Mouse (Mus musculus): Measurements from ENCODE around the gene Pde10a.

Pde10a gene

DNA sequence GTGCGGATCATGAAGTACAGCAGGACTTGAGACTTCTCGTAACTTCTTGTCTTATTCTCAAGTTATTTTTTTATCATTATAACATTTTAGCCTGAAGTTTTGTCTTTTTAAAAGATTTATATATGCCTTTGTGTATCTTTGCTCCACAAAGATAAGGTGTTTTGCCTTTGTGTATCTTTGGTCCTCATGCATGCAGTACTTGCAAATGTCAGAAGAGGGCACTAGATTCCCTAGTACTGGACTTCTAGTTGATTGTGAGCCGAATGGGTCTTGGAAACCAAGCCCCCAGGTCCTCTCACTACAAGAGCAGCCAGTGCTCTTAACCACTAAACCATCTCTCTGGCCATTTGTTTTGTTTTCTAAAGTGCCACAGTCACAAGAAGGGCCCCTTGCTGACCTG is 55.2 kb downstream of the Pde10a start:
- in situ Hi-C loops (cut with MboI, MseI) = no loop called here

DNA sequence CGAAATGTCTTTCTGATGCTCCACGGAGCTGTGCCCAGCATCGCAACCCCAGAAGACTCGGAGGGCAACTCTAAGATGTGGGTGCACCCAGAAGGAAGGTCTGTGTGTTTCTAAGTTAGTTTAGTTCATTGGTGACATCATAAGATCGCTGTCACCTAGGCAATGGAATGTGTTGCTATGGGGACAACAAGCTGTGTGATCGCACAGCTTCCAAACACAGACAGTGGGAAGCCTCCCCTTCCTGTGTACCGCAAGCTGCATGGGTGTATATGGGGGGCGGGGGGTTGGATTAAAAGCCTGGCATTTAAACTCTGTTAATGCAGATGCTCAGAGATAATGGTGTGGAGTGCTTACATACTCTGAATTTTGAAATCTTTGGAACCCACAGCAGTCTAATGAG is 56.4 kb downstream of the Pde10a start:
- in situ Hi-C loops (cut with MboI, MseI) = no loop called here

DNA sequence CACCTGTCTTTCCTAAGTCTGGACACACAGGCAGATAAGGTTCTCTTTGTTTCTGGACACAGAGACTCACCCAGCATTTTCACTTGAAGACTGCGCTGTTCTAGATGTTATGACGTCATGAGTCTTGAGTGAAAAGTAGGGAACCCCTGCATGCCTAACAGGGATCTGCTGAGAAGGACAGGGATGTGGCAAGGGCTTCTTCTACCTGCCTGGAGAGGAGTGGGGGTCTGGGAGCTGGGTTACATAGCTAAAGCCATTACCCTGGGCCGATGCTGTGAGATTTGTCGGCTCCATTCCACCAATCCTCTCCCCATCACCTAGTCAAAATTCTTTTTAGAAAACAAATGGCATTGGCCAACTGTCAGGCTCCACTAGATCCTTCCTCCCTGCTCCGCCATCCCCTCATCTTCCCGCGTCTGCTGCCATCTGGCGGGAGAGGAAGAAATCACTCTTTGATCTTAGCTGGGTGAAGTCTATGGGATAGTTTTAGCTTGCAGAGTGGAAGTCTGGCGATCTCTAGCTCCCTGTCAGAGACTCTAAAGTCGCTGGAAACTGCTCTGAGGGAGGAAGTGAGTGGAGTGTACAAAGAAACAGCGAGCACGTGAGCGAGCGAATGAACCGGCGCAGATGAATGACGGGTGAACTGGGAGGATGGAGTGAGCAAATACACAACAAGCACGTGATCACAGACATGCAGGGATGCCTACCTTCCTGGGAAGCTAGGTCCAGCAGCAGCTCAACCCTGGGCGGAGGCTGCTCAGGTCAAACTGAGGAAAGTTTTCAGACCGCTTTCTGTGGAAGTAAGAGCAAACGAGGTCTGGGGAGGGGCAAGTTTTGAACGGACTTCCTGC is 67.5 kb downstream of the Pde10a start:
- in situ Hi-C loops (cut with MboI, MseI) = loop anchor here (5.0 kb wide), 1 partner anchor 125 kb away; no protein-coding TSS in a partner anchor

DNA sequence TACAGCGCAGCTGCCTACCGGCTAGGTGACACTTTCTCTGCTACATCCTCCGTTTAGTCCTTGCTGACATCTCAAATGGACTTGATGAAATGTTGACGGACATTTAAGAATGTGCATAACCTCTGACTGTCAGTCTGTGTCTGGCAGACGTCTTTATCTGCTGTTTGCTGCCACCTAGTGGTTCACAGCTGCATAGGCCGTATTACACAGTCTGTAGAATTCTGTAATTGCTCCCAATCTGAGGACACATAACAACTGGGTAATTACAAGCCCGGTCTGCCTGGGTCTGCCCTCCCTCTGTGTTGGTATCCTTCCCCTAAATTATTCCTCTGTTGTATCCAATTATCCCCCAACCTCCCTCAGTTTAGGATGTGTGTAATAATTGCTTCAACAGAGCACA is 72.6 kb downstream of the Pde10a start:
- in situ Hi-C loops (cut with MboI, MseI) = no loop called here

DNA sequence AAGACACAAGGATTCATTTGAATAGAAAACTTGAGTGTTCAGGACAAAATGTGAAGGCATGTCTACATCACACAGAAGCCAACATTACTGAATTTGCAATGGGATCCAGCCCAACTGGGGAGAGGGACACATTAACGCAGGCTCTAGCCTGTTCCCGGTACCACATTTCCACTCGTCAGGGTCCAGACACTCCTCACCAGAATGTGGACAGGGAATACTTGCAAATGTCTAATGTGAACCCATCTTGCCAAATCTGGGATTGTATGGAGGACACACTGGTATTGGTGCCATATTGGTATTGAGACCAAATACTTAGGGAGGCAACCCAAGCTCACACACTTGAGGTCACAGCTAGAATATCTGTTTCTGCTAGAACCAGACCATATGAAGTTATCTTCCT is 77.8 kb downstream of the Pde10a start:
- in situ Hi-C loops (cut with MboI, MseI) = no loop called here

DNA sequence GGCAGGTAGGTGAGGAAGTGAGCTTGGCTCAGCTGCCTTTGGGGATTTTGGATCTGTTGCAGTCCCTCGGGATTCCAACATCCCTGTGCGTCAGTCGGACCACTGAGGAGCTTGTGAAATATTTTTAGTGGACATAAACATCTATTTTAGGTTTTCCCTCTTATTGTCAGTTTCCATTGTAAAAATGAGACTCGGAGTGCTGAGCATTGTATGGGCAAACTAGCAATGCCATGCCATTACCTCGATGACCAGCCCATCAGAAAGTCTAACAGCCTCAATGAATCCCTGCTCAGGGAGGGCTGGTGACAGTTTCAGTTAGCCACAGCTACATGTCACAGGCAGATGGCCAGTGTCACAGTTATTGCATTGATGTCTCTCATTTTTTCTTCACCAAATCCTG is 80.7 kb downstream of the Pde10a start:
- in situ Hi-C loops (cut with MboI, MseI) = no loop called here

DNA sequence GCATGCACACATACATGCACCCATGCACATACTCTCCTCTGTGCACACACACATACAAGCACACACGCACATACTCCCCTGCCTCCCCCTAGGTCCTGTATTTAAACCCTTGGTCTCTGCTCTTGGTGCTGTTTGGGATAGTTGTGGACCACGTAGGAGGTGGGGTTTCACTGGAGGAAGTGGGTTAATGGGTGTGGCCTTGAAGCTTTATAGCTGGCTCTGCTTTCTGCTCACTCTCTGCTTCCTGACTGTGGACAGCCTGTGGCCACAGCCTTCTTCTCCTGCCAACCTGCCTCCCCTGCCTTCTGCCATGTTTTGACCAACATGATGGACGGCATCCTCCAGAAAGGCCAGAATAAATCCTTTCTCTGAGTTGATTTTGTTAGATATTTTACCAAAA is 81.5 kb downstream of the Pde10a start:
- in situ Hi-C loops (cut with MboI, MseI) = no loop called here

DNA sequence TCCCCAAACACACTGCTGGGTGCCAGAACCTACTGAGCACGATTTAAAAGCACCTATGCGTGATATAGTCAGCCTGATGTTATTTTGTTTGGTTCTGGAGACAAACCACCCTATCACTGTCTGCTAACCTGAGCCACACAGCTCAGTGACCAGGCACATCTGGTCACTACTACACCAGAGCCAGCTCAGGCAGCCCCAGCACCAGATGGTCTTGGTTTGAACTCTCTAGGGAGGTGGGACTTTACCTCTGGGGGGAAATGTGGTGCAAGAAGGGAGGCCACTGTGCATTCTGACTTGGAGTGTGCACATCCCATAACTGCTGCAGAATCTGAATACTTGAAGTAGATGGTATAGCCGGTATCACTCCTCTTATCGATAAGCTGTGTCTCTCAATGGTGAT is 86.7 kb downstream of the Pde10a start:
- in situ Hi-C loops (cut with MboI, MseI) = loop anchor here (5.0 kb wide), 1 partner anchor 320 kb away; no protein-coding TSS in a partner anchor

DNA sequence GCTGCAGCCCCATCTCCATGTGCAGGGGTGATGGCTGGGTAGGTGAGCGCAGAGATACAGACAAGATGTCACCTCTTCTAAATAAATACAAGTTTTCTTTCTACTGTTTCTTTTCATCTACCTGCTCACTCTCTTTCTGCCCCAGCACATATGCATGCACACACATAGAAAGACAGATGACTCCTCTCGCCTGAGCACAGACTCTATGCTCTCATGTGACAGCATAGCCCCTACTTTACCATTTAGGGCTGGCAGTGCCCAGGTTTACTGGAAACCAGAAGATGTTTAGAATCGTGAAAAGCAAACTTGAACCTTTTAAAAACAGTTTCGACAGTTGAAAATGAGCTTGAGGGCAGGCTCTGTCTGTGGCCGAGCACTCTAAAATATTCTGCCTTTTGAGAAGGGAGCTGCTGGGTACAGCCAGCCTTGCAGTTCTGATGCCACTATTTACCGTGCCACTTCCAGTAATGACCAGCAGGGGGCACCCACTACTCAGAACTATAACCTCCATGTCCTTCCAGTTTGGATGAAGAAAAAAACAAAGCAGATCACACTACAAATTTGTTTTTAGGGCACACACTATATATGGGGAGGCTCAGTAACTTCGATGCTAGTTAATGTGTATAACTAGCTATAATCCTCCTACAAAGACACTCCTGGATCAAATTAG is 88.8 kb downstream of the Pde10a start:
- in situ Hi-C loops (cut with MboI, MseI) = loop anchor here (5.0 kb wide), 1 partner anchor 318 kb away; no protein-coding TSS in a partner anchor

DNA sequence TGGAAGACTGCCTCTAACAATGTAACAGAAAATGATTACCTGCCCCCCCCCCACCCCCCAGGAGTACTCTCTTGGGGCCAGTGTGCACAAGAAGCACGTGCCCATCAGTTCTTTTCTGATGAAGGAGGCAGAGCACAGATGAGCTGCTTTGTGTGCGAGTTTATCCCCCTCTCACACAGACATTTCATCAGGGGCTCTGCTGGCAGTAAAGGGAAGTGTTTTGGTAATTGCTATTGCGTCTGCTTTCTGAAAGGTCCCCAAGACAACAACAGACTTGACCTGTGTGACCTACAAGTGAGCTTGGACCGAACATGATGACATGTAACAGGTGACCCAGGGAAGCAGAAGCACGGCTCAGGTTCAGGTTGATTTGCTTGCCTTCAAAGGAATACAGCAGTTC is 95.2 kb downstream of the Pde10a start:
- in situ Hi-C loops (cut with MboI, MseI) = no loop called here

DNA sequence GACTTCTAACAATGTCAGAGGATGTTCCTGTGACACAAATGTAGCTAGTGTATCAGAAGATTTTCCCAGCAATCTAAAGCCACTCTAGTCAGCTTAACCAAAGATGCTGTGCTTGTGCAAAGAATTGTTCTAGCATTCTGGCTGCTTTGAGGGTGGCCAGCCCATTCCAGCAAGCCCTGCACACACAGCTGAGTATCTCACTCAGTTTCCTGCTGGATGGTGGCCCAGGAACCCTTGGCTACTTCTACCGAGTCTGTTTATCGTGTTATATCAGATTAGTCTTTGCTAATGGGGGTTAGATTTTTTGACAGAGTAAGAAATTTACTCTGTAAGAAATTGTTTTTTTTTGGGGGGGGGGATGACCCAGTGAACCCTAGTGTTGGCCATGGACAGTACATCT is 95.9 kb downstream of the Pde10a start:
- in situ Hi-C loops (cut with MboI, MseI) = no loop called here

DNA sequence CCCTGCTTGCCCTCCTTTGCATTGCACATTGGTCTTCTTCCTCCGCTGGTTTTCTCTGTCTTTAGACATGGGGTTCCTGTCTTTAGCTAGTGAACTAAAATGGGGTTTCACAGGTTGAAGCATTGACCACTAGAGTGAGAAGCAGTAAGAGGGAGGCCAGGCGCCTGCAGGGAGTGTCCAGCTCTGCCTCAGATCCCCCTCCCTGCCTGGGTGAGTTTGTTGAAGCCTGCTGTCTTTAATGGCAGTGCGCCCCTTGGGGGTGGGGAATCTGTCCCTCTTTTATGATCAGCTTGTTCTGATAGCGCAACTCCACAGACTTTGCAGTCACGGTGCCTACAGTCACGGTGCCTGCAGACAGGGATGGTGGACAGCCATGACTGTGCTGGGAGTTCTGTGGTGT is 96.7 kb downstream of the Pde10a start:
- in situ Hi-C loops (cut with MboI, MseI) = no loop called here

DNA sequence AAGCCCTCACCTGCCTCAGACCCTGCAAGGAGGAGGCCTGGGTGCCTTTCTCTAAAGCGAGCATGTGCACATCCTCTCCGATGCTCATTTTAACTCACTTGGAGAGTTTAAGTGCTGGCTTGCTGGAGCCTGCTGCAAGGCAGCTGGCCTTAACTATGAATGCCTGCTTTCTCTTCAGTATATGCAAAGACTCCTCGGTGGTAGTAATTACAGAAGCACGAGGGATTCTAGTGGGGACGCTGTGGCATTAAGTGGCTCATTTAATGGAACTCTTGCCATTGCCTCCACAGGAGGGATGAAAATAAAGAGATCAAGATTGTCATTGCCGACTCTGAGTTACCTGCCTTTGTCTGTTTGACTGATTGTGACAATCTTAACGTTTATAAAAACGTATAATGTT is 101.2 kb downstream of the Pde10a start:
- in situ Hi-C loops (cut with MboI, MseI) = no loop called here

DNA sequence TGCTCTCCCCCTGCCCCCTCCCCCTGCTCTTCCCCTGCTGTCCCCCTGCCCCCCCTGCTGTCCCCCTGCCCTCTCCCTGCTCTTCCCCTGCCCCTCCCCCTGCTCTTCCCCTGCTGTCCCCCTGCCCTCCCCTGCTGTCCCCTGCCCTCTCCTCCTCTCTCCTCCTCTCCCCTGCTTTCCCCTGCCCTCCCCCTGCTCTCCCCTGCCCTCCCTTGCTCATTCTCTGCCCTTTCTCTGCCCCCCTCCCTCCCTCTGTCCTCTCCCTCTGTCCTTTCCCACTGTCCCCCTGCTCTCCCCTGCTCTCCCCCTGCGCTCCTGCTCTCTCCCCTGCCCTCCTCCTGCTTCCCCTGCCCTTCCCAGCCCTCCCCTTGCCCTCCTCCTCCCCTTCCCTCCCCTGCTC is 106.5 kb downstream of the Pde10a start:
- in situ Hi-C loops (cut with MboI, MseI) = no loop called here

DNA sequence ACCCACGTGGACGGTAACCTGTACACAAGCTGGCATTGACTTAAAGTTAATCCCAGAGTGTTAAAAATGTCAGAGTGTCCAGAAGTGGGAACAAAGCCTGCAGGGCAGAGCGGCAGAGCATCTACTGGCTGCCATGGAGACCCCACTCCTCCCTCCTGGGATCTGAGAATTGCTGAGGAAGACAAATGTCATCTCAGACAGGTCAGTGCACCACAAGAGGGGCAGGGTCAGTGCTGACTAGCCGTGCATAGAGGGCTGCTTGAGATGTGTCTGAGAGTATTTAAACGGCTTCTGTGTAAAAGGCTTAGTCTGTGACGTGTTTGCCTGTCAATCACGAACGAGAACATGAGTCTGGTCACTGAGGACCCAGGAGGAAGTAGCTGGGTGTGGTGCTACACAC is 108.4 kb downstream of the Pde10a start:
- in situ Hi-C loops (cut with MboI, MseI) = no loop called here

DNA sequence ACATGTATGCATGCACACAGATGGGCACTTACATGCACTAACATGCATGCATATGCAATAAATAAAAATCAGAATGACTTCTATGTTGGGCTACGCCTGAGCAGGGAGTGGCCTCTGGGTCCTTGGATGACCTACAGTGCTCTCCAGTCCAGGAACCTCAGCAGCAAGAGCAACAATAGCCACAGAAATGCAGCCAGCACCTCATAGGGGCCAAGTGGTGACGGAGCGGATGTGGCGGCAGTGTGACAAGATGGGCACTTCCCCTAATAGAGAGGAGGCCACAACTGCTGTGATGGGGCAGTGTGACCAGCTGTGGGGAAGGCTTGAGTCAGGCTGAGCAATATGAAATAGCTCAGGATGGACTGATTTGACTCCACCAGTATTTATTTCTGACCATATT is 109.3 kb downstream of the Pde10a start:
- in situ Hi-C loops (cut with MboI, MseI) = no loop called here

DNA sequence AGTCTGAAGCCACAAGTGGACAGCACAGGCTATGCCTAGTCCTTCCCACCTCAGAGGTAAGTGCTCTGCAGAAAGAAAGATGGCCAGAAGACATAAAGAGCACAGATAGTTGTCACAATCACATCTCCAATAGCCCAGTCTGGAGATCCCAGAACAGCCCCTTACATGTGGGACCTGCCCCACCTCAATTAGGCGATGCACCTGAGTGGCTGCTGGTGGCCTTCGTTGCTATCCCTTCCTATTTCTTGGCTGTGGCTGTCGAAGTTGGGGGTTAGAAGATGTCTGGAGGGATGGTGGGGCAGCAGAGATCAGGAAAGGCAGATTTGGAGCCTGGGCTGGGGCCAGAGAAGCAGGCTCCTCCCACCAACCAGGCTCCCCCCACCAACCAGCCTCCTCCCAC is 111.1 kb downstream of the Pde10a start:
- in situ Hi-C loops (cut with MboI, MseI) = no loop called here

DNA sequence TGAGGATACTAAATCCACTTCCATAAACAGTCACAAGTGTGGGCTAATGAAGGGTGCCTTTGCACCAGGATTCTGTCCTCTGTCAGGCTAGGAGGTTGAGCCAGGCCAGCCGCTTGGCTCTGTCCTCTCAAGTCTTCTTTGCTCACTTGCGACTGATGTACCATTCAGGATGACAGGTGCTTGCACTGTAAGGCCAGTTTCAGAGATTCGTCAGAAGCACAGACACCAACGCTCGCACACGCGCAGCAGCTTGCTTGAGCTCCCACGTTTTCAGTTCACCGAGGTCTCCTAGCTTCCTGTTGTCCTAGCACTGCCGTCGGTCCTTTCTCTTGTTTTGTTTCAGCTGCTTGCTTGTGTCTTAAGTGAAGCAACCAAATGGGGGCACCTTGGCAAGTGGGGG is 111.5 kb downstream of the Pde10a start:
- in situ Hi-C loops (cut with MboI, MseI) = no loop called here

DNA sequence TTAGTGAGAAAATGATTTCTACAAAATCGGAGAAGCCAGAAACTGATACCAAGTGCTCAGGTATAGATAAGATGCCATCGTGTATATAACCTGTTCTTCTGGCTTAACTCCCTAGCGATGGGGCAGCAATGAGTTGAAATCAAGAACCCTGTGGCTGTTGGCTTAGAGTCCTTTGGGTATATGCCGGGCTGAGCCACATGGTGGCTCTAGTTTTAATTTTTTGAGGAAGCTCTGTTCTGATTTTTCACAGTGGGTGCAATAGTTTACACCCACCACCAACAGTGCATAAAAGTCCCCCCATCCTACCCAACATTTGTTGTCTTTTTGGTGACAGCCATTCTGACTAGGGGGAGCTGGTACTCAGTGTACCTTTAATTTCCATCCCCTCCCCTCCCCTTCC is 112.0 kb downstream of the Pde10a start:
- in situ Hi-C loops (cut with MboI, MseI) = no loop called here

DNA sequence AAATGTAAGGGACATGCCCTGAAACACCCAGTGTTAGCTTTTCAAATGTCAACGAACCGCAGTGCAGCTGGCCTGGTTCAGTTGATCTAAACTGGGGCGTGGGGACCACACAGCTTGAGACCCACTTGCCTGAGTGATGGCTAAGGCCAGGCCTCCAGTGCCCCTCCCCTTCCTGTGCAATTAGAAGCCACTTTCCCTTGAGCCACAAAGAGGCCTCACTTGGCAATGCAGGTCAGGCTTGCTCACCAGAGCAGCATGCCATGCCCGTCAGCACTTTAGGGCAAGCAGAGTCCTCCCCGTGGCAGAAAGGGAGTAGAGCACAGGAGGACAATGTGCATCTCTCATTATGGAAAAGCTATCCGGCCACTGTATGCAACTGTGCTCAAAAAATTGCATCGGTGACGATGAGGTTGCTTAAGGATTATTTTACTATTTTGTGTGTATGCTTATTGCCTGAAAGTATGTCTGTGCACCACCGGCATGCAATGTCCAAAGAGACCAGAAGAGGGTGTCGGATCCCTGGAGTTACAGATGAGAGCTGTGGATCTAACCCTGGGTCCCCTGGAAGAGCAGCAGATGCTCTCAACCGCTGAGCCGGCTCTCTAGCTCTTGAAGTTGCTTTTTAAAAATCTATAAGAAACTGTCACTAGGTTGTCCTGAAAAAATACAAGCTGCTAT is 114.7 kb downstream of the Pde10a start:
- in situ Hi-C loops (cut with MboI, MseI) = no loop called here

DNA sequence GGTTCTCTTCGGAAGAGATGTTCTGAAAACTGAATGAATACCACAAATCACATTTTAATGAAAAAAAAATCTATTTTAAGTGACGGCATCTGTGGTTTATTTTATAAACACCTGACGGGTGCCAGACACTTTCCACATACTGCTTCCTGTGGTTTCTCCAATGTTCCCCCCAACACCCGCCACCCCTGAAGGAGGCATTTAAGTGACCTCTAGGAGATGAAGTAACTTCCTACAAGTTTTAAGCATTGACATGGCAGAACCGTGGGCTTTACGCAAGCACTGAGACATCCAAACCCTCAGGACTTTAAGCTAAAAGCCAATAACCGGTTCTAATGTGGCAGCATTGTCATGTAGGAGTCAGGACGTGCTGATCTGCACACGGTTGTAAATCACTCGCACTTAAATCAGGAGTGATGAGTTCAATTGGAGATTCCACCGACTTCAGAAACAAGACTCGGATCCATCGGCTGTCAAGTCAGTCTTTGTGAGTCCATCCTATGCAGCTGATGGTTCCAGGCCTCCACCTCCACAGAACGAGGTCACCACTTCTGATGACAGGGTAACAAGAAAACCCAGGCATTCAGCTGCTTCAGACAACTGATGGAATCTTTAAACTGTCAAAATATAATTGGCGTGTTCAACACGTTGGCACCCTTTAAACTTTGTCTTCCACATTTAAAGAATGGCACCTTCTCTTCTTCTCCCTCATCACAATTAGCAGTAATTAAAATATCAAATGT is 115.7 kb downstream of the Pde10a start:
- in situ Hi-C loops (cut with MboI, MseI) = no loop called here

DNA sequence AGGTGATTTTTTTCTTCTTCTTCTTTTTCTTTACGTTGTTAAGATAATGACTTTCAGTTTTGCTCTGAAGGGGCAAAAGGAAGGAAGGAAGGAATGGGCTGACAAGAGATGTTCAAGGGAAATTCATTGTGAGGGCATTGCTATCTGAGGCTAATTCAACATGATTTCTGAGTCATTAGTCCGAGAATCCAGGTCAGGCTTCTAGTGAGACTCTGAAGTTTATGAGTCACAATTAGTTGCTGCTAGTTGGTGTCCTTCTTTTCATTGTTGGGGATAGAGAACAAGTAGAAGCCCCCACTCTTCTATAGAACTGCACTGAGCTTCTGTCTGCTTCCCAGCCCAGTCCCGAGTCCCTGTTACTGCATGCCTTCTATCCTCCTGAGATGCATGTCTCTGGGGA is 116.3 kb downstream of the Pde10a start:
- in situ Hi-C loops (cut with MboI, MseI) = no loop called here

Measured in regulatory T cell (primary cell).